In the genomic region with DNA sequence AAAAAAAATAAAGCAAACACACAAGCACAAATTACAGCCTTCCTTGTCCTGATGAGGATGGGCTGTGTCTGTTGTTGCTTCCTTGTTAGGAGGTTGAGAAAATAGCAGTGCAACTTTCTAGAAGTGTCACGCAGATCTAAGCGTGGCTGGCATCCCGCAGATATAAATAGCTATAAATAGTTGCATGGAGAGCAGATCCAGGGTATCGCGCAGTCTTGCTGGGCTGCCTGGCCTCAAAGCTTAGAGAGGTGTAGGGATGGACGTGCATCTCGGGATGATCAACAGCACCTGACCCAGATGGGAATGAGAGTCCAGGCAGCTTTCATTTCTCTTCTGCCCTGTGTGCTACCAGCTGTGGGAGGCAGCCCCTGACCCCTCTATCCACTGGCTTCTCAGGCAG, we compare ENCODE assay signal across 15 mouse cellular contexts.
DNase-seq lines count a peak whose midpoint lies in the region; ATAC-seq and TF ChIP-seq lines count a peak whose summit lies in the region.
"Had no signal": no experiment of that assay in that cellular context is flagged by ENCODE, and none has a peak within 500 bp of the region (broad histone marks: within the 10 kb centered on the region; RNA-seq: fewer than 3 reads in every experiment).

No protein-coding gene starts in this region.

- 0 out of 2 replicates have a peak, but pooled peaks have one; percentile 45 for ATAC-seq in hindbrain, embryonic 11.5 days (ENCODE audit: low FRiP score)
- 0 out of 2 replicates have a peak, but pooled peaks have one; percentile 42 for ATAC-seq in forebrain, embryonic 11.5 days (replicated peaks; ENCODE audit: low FRiP score)
- ATAC-seq in forebrain, postnatal 0 days, result peak; percentile 40; the same call in 1 of the 2 replicates
- peak; percentile 51 for ATAC-seq in neural tube, embryonic 12.5 days (ENCODE audit: low FRiP score, low read depth)
- ATAC-seq: intestine, embryonic 15.5 days had no signal

- WGBS in hindbrain, embryonic 11.5 days, result 91% methylated on average over 7 of the region's 7 CpGs
- 94% methylated on average over 7 of the region's 7 CpGs for WGBS in hindbrain, embryonic 10.5 days
- WGBS in forebrain, embryonic 11.5 days, result 88% methylated on average over 7 of the region's 7 CpGs
- 64% methylated on average over 7 of the region's 7 CpGs for WGBS in forebrain, postnatal 0 days
- WGBS in neural tube, embryonic 12.5 days, result 88% methylated on average over 7 of the region's 7 CpGs

- no peak overlapping the region for H3K4me2 ChIP-seq in hindbrain, embryonic 11.5 days (replicated peaks; ENCODE audit: low read depth, low read length)
- H3K4me2 ChIP-seq in forebrain, embryonic 11.5 days (ENCODE audit: low read depth, low read length, severe bottlenecking), result no peak overlapping the region
- no peak overlapping the region for H3K4me2 ChIP-seq in forebrain, postnatal 0 days (ENCODE audit: low read depth)
- no peak overlapping the region for H3K4me2 ChIP-seq in neural tube, embryonic 12.5 days (replicated peaks)
- H3K4me2 ChIP-seq: intestine, embryonic 15.5 days; limb, embryonic 12.5 days; liver, embryonic 15.5 days had no signal

- no peaks in the 10 kb centered on the region for H3K36me3 ChIP-seq in hindbrain, embryonic 11.5 days (ENCODE audit: control insufficient read depth, insufficient read depth, low read length)
- H3K36me3 ChIP-seq in hindbrain, embryonic 10.5 days, result no peaks in the 10 kb centered on the region
- H3K36me3 ChIP-seq in forebrain, embryonic 11.5 days (ENCODE audit: control insufficient read depth, insufficient read depth, low read length), result no peaks in the 10 kb centered on the region
- H3K36me3 ChIP-seq in forebrain, postnatal 0 days (ENCODE audit: insufficient read depth), result no peaks in the 10 kb centered on the region
- H3K36me3 ChIP-seq in neural tube, embryonic 12.5 days, result no peaks in the 10 kb centered on the region
- H3K36me3 ChIP-seq: intestine, embryonic 15.5 days; limb, embryonic 12.5 days; liver, embryonic 15.5 days had no signal

- no peak overlapping the region for H3K4me3 ChIP-seq in hindbrain, embryonic 11.5 days (ENCODE audit: low read depth, low read length)
- H3K4me3 ChIP-seq in hindbrain, embryonic 10.5 days, result no peak overlapping the region
- H3K4me3 ChIP-seq in forebrain, embryonic 11.5 days (ENCODE audit: low read depth, low read length), result no peak overlapping the region
- no peak overlapping the region for H3K4me3 ChIP-seq in forebrain, postnatal 0 days (ENCODE audit: low read depth, low read length)
- H3K4me3 ChIP-seq in neural tube, embryonic 12.5 days, result no peak overlapping the region
- H3K4me3 ChIP-seq: intestine, embryonic 15.5 days; layer of hippocampus, adult 2 months; left cerebral cortex, adult 2 months; limb, embryonic 12.5 days; liver, embryonic 15.5 days had no signal

- H3K4me1 ChIP-seq in hindbrain, embryonic 11.5 days (replicated peaks; ENCODE audit: control insufficient read depth, insufficient read depth, low read length), result no peaks in the 10 kb centered on the region
- H3K4me1 ChIP-seq in hindbrain, embryonic 10.5 days (replicated peaks), result 0 out of 2 replicates have a peak, but pooled peaks cover 8% of the 10 kb centered on the region
- no peaks in the 10 kb centered on the region for H3K4me1 ChIP-seq in forebrain, embryonic 11.5 days (replicated peaks; ENCODE audit: control insufficient read depth, insufficient read depth, low read length)
- H3K4me1 ChIP-seq in forebrain, postnatal 0 days (ENCODE audit: insufficient read depth), result no peaks in the 10 kb centered on the region
- 0 out of 2 replicates have a peak, but pooled peaks cover 4% of the 10 kb centered on the region for H3K4me1 ChIP-seq in neural tube, embryonic 12.5 days
- H3K4me1 ChIP-seq: intestine, embryonic 15.5 days; liver, embryonic 15.5 days had no signal

- H3K27ac ChIP-seq in hindbrain, embryonic 11.5 days (ENCODE audit: low read depth, low read length), result no peak overlapping the region
- no peak overlapping the region for H3K27ac ChIP-seq in hindbrain, embryonic 10.5 days
- no peak overlapping the region for H3K27ac ChIP-seq in forebrain, embryonic 11.5 days (ENCODE audit: low read depth, low read length)
- H3K27ac ChIP-seq in forebrain, postnatal 0 days (ENCODE audit: low read depth, low read length), result no peak overlapping the region
- no peak overlapping the region for H3K27ac ChIP-seq in neural tube, embryonic 12.5 days
- H3K27ac ChIP-seq: intestine, embryonic 15.5 days; layer of hippocampus, adult 2 months; left cerebral cortex, adult 2 months; limb, embryonic 12.5 days; liver, embryonic 15.5 days had no signal

- H3K9ac ChIP-seq in hindbrain, embryonic 11.5 days (ENCODE audit: low read depth, low read length), result no peak overlapping the region
- no peak overlapping the region for H3K9ac ChIP-seq in forebrain, embryonic 11.5 days (ENCODE audit: low read length)
- no peak overlapping the region for H3K9ac ChIP-seq in forebrain, postnatal 0 days
- no peak overlapping the region for H3K9ac ChIP-seq in neural tube, embryonic 12.5 days
- H3K9ac ChIP-seq: intestine, embryonic 15.5 days; limb, embryonic 12.5 days; liver, embryonic 15.5 days had no signal

- no peak for TF ChIP-seq CTCF in forebrain, postnatal 0 days (IDR thresholded peaks at IDR 0.05; ENCODE audit: low read depth)

- H3K27me3 ChIP-seq in hindbrain, embryonic 11.5 days (ENCODE audit: control insufficient read depth, insufficient read depth, low read length), result no peaks in the 10 kb centered on the region
- H3K27me3 ChIP-seq in hindbrain, embryonic 10.5 days (ENCODE audit: insufficient read depth, poor library complexity, severe bottlenecking), result no peaks in the 10 kb centered on the region
- no peaks in the 10 kb centered on the region for H3K27me3 ChIP-seq in forebrain, embryonic 11.5 days (ENCODE audit: control insufficient read depth, insufficient read depth, low read length)
- H3K27me3 ChIP-seq in forebrain, postnatal 0 days (ENCODE audit: insufficient read depth, low read length), result no peaks in the 10 kb centered on the region
- no peaks in the 10 kb centered on the region for H3K27me3 ChIP-seq in neural tube, embryonic 12.5 days (replicated peaks)
- H3K27me3 ChIP-seq: intestine, embryonic 15.5 days; limb, embryonic 12.5 days; liver, embryonic 15.5 days had no signal

- DNase-seq in hindbrain, embryonic 11.5 days (ENCODE audit: low spot score), result no peak
- DNase-seq in hindbrain, embryonic 10.5 days (ENCODE audit: low spot score), result no peak
- no peak for DNase-seq in forebrain, embryonic 11.5 days (ENCODE audit: low spot score)
- no peak for DNase-seq in forebrain, postnatal 0 days
- DNase-seq in adrenal gland, adult 2 months, result no peak
- no peak for DNase-seq in B cell, adult 2 months
- DNase-seq: cerebellum, adult 11-12 months; lung, postnatal 14 days; thymus, postnatal 4 days had no signal

- H3K9me3 ChIP-seq in hindbrain, embryonic 11.5 days (ENCODE audit: control insufficient read depth, low read length), result no peaks in the 10 kb centered on the region
- no peaks in the 10 kb centered on the region for H3K9me3 ChIP-seq in hindbrain, embryonic 10.5 days
- no peaks in the 10 kb centered on the region for H3K9me3 ChIP-seq in forebrain, embryonic 11.5 days (ENCODE audit: control insufficient read depth, low read length)
- no peaks in the 10 kb centered on the region for H3K9me3 ChIP-seq in forebrain, postnatal 0 days (ENCODE audit: low read length)
- no peaks in the 10 kb centered on the region for H3K9me3 ChIP-seq in neural tube, embryonic 12.5 days
- H3K9me3 ChIP-seq: intestine, embryonic 15.5 days; limb, embryonic 12.5 days; liver, embryonic 15.5 days had no signal
